Mouse (Mus musculus): ENCODE measurements at regions not wholly inside any gene's neighbourhood (a gene's known extent, or its start where the extent isn't known, plus 50 kb on each side); places are given as distances from the start of the nearest gene placed in this dataset.
"Not testable (repeated sequence)": the region's sequence is repeated elsewhere in the genome, so short reads cannot be mapped to it uniquely, and the experiment has no call there.

GRCm38 (mm10) chr3:151914010-151914513 lies 76.6 kb upstream of the Ptgfr start:
- DNase-seq: peak; percentile 13

- not testable (repeated sequence) for DNase-seq
Observed at GRCm38 (mm10) chr3:151912292-151912691, 74.9 kb upstream of the Ptgfr start.

- no peak for DNase-seq
Observed at GRCm38 (mm10) chr3:151910851-151911250, 73.4 kb upstream of the Ptgfr start.

- no peak for DNase-seq
Observed at GRCm38 (mm10) chr3:151909344-151909743, 71.9 kb upstream of the Ptgfr start.

- DNase-seq: no peak
Observed at GRCm38 (mm10) chr3:151908886-151909285, 71.5 kb upstream of the Ptgfr start.

- no peak for DNase-seq
Observed at GRCm38 (mm10) chr3:151905775-151906174, 68.3 kb upstream of the Ptgfr start.

GRCm38 (mm10) chr3:151903169-151903568 lies 65.7 kb upstream of the Ptgfr start:
- no peak for DNase-seq

GRCm38 (mm10) chr3:151902216-151902827 lies 64.9 kb upstream of the Ptgfr start:
- DNase-seq: no peak

GRCm38 (mm10) chr3:151899676-151900075 lies 62.2 kb upstream of the Ptgfr start:
- DNase-seq: no peak

GRCm38 (mm10) chr3:151899094-151899493 lies 61.7 kb upstream of the Ptgfr start:
- no peak for DNase-seq

GRCm38 (mm10) chr3:151896320-151896719 lies 58.9 kb upstream of the Ptgfr start:
- DNase-seq: no peak

- DNase-seq: no peak
Observed at GRCm38 (mm10) chr3:151894712-151895111, 57.3 kb upstream of the Ptgfr start.

GRCm38 (mm10) chr3:151893421-151894235 lies 56.2 kb upstream of the Ptgfr start:
- no peak for DNase-seq

- no peak for DNase-seq
Observed at GRCm38 (mm10) chr3:151891760-151892253, 54.4 kb upstream of the Ptgfr start.

GRCm38 (mm10) chr3:151891336-151891735 lies 53.9 kb upstream of the Ptgfr start:
- DNase-seq: no peak

GRCm38 (mm10) chr3:151889738-151890137 lies 52.3 kb upstream of the Ptgfr start:
- DNase-seq: no peak

All from right cerebral cortex, postnatal 25 days (tissue).